Mouse (Mus musculus) embryonic stem cell, embryonic (primary cell): Measurements from ENCODE around the gene Insl3.

ENCODE experiments used
- CTCF ChIA-PET, 4 experiments: fragments of 300-600 bp in 2 of 4; fragments of 350-600 bp in 2 of 4; sonication (Branson Sonifier 250); formaldehyde crosslinking; loops; one replicate each; lab custom pipeline; 2022; ENCODE audit warnings: inconsistent platforms in 2 of 4; lab: Charles Lee
- POLR2A ChIA-PET, 4 experiments: fragments of 300-600 bp in 2 of 4; fragments of 350-600 bp in 2 of 4; sonication (Branson Sonifier 250); formaldehyde crosslinking; loops; one replicate each; lab custom pipeline; 2022; ENCODE audit warnings: antibody characterized with exemption in 4 of 4, inconsistent platforms in 1 of 4; lab: Charles Lee

Insl3 gene

DNA sequence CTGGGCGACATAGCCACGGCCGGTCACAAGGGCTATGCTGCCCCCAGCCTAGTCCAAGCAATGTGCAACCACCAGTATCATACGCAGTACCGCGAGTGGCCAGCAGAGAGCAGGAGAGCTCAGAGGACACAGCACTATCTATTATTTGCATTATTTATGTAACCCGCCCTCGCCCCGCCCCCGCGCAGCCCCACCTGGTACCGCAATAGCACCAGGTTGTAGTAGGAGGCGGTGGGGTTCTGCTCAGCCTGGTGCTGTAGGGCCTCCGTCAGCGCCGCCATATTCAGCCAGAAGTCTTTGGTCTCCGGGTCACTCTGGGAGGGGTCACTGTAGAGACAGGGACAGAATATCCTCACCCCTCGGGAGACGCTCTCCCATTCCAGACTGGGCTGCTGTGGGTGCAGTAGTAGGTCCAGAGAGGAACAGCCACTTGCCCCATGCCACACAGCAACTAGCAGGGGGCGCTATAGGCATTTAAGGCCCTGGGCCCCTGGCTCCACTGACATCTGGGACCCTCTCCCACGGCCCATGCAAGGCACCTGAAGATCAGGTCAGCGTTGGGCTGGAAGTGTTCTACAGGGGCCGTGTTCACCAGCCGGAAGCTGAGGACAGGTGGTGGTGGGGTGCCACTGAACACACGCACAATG lies 20.9 kb downstream of the Insl3 start:
- CTCF ChIA-PET = interaction anchor here (0.5 to 4.6 kb wide), 43 partner anchors 8 to 1274 kb away, joined by 3 to 28 read pairs (median 4); partner anchors contain the start of genes Fcho1 (in 2 of the 4), Jak3 (in 2 of the 4), Ap1m1 (in 1 of the 4) and B3gnt3 (in 1 of the 4)
- POLR2A ChIA-PET = interaction anchor here in 3 of 4 experiments (0.6 to 3.1 kb wide), 16 partner anchors 12 to 804 kb away, joined by 3 to 16 read pairs (median 5); partner anchors contain the start of genes Fcho1 (in 3 of the 3) and Map1s (in 1 of the 3)

DNA sequence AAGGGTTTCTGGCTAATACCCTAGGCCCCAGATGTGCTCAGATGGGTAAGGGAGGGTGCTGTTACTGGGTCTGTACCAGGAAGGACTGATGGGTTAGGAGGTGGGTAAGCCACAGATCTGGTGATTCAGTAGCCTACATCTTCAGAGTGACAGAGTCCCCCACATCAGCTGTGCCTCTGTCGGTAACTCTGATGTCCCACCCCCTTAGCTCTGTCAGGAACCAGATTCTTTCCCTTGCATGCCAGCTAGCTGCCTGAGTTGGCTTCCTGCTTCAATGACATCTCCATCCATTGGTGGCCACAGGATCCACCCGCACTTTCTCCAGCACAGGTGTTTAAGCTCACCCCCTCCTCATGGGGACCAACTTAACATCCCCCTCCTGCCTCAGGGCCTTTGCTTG lies 22.6 kb downstream of the Insl3 start:
- POLR2A ChIA-PET = interaction anchor here in 2 of 4 experiments (1.1 to 1.5 kb wide), 2 partner anchors 14 kb away, joined by 4 to 5 read pairs; partner anchors contain the start of gene Fcho1 (in 2 of the 2)
- CTCF ChIA-PET = interaction anchor here in 3 of 4 experiments (0.6 to 4.6 kb wide), 4 partner anchors 20 to 149 kb away, joined by 3 to 20 read pairs (median 6); no protein-coding TSS in a partner anchor

DNA sequence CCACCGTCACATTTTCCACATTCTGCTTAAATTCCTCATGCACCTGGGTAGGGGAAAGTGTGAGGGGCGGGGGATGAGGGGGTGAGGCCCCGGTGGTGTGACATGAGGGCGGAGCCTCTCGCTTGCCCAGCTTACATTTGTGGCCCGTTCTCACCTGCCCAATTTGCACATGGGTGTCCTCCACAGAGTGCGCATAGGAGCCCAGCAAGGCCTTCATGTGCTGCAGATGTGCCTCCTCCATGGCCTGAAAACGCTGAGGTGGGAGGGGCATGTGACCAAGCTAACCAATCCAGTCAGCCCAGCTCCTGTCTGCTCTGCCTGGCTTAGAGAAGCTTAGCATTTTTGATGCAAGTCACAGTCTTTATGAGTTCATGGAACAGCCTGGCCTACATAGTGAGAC lies 26.5 kb downstream of the Insl3 start:
- POLR2A ChIA-PET = interaction anchor here in 3 of 4 experiments (0.7 to 2.1 kb wide), 7 partner anchors 10 to 157 kb away, joined by 3 to 8 read pairs (median 3); partner anchors contain the start of genes Fcho1 (in 3 of the 3), B3gnt3 (in 1 of the 3) and Tmem221 (in 1 of the 3)

DNA sequence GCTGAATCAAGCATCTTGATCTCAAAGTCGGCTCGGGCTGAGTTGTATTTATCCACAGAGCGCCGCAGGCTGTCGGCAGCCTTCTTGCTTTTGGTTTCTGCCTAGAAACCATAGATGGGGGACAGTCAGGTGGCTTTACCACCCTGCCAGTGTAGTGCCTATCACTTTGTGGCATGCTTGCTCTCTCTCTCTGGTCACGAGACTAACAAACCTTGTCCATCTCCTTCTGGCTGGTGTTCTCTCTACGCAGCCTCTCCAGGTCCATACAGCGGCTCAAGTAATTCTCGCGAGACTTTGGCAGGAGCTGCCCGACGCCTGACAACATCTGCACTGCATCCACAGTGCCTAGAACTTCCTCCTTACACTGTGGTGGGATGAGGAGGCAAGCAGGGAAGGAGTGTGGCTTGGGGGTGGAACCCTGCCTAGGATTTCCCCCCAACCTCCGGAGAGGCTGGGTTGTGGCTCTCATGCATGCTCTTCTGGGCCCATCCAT lies 27.6 kb downstream of the Insl3 start:
- POLR2A ChIA-PET = interaction anchor here in 3 of 4 experiments (0.7 to 2.0 kb wide), 19 partner anchors 8 to 618 kb away, joined by 3 to 16 read pairs (median 3); partner anchors contain the start of genes Fcho1 (in 3 of the 3), Slc27a1 (in 1 of the 3), Tmem221 (in 1 of the 3) and Unc13a (in 1 of the 3)

More for the DNA sequence above, 26.5 kb downstream of the Insl3 start:
- CTCF ChIA-PET = interaction anchor here in 1 of 4 experiments (0.8 kb wide), 1 partner anchor 13 kb away, joined by 5 read pairs; no protein-coding TSS in a partner anchor

DNA sequence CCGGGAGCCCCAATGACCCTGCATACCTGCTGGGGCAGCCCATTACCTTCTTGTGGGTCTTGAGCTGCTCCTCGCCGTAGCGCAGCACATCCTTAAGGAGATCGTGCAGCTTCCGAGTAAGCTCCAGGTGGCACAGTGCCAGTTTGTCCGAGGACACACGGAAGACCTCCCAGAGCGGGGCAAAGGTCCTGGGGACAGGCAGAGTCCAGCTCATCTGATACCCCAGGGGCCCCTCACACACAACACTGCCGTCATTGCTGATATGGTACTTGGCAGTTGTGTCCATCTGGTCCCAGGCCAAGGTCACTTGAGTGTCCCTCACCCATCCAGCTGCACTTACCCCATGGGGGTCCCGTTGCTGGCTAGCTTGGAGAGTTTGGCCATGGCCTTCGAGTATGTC lies 28.1 kb downstream of the Insl3 start:
- ChIA-PET CTCF (interaction anchor here (0.6 to 1.4 kb wide), 11 partner anchors 8 to 388 kb away, joined by 3 to 8 read pairs (median 3); partner anchors contain the start of genes B3gnt3 (in 1 of the 4) and Fcho1 (in 1 of the 4)), POLR2A (interaction anchor here in 3 of 4 experiments (0.7 to 2.0 kb wide), 17 partner anchors 8 to 617 kb away, joined by 3 to 16 read pairs (median 4); partner anchors contain the start of genes Fcho1 (in 3 of the 3), Slc27a1 (in 1 of the 3), Tmem221 (in 1 of the 3) and Unc13a (in 1 of the 3))

More for the DNA sequence above, 27.6 kb downstream of the Insl3 start:
- CTCF ChIA-PET = interaction anchor here in 3 of 4 experiments (0.6 to 1.4 kb wide), 11 partner anchors 9 to 388 kb away, joined by 3 to 8 read pairs (median 4); partner anchors contain the start of genes B3gnt3 (in 1 of the 3), Fcho1 (in 1 of the 3) and Mrpl34 (in 1 of the 3)

DNA sequence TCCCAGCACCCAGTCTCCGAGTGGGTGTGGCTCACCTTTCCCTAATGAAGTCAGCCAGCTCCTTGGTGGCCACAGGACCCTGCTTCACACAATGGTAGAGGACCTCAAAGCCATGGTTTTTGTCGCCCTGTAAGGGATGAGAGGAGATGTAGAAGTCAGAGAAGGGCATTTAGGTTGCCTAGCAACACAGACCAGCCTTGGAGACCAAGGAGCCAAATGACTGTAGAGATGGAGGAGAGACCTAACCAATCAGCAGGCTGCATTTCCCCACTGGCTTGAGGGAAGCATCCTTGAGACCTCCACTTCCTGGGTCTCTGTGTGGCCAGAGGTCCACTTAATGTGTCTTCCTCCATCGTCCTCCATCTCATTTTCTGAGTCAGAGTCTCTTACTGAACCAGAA lies 29.2 kb downstream of the Insl3 start:
- ChIA-PET CTCF (interaction anchor here in 1 of 4 experiments (1.1 kb wide), 1 partner anchor 9 kb away, joined by 3 read pairs; no protein-coding TSS in a partner anchor), POLR2A (interaction anchor here in 1 of 4 experiments (0.6 kb wide), 1 partner anchor 1208 kb away, joined by 4 read pairs; no protein-coding TSS in a partner anchor)

DNA sequence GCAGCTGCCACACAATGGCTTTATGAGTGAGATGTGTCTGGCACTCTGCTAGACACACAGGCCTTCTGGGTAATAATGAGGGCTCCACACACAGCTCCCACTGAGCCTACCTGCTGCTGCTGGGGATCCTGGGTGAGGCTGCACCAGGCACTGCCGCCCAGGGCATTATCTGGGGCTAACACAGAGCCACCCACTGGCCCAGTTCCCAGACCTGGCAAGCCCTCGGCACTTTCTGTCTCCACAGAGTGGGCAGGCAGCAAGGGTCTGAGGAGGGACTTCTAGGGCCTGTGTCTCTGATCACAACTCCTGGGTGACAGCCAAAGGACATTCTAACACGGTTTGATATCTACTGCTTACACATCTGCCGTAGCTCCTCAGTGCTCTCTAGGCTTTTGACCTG lies 30.2 kb downstream of the Insl3 start:
- ChIA-PET CTCF (no interaction called here), POLR2A (no interaction called here)

DNA sequence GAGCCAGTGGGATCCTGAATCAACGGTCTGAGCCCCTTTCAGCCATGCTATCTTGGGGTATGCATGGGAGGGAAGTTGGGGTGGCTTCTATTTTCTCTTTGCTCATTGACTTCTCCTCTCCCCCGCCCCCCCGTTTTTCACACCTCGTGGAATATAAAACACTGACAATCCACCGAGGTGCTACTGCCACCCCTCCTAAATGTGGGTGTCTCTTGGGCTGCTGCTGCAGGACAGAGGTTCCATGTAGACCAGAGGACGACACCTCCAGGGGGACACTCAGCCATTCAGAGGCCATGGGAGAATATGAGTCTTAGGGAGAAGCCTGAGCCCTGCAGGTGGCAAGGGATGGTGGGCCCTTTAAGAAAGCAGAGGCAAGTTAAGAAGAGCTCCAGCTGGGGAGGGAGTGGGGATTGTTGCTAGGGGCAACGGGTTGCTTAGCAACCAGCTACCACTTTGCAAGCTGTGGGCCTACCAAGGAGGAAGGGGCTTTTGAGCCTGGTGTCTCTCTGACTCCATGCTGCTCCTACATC lies 31.0 kb downstream of the Insl3 start:
- POLR2A ChIA-PET = interaction anchor here in 2 of 4 experiments (0.7 to 0.9 kb wide), 2 partner anchors 30 to 49 kb away, joined by 3 to 4 read pairs; partner anchors contain the start of gene Unc13a (in 1 of the 2)
- CTCF ChIA-PET = interaction anchor here in 1 of 4 experiments (1.7 kb wide), 1 partner anchor 11 kb away, joined by 4 read pairs; no protein-coding TSS in a partner anchor

DNA sequence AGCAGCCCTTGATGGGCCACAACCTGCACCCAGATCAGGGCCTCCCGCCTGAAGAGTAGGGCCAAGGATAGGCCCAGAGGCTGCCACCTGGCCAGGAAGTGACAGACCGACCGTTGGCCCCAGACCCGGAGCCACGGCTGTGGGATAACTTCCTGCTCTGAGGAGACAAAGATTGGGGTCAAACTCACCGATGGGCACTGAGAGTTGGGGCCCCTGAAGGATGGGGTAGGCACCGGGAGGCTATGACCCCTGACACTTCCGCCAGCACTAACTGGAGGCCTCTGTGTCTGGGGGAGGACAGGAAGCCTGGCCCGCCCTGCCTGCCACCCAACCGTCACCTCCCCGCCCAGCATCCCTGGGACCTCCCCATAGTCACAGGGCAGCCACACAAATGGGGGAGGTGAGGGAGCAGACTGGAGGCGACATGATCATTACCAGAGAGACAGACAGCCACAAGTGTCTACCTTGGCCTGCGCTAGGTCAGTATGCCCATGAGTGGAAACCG lies 34.1 kb downstream of the Insl3 start:
- ChIA-PET CTCF (interaction anchor here in 2 of 4 experiments (1.3 to 1.5 kb wide), 2 partner anchors 13 to 14 kb away, joined by 4 to 7 read pairs; no protein-coding TSS in a partner anchor), POLR2A (interaction anchor here in 1 of 4 experiments (1.7 kb wide), 1 partner anchor 11 kb away, joined by 3 read pairs; no protein-coding TSS in a partner anchor)

DNA sequence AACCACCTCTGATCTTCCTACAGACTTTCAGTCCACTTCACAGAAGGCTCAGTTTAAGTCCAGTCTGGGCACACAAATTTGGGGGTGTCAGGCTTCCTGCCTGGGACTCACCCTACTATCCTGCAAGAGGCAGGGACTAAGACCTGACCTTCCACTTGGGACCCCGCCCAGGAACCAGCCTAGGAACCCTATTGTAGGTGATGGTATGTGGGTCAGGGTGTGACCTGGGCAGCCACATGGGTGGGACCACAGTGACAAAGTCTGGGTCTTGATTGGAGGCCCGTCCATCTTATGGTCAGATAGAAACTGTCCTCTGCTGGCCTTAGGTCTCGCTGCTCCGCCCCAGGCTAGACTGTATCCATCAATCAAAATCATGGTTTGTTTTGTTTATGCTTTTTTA lies 35.4 kb downstream of the Insl3 start:
- CTCF ChIA-PET = no interaction called here
- POLR2A ChIA-PET = interaction anchor here in 2 of 4 experiments (1.6 to 2.3 kb wide), 2 partner anchors 14 to 18 kb away, joined by 6 to 10 read pairs; no protein-coding TSS in a partner anchor

DNA sequence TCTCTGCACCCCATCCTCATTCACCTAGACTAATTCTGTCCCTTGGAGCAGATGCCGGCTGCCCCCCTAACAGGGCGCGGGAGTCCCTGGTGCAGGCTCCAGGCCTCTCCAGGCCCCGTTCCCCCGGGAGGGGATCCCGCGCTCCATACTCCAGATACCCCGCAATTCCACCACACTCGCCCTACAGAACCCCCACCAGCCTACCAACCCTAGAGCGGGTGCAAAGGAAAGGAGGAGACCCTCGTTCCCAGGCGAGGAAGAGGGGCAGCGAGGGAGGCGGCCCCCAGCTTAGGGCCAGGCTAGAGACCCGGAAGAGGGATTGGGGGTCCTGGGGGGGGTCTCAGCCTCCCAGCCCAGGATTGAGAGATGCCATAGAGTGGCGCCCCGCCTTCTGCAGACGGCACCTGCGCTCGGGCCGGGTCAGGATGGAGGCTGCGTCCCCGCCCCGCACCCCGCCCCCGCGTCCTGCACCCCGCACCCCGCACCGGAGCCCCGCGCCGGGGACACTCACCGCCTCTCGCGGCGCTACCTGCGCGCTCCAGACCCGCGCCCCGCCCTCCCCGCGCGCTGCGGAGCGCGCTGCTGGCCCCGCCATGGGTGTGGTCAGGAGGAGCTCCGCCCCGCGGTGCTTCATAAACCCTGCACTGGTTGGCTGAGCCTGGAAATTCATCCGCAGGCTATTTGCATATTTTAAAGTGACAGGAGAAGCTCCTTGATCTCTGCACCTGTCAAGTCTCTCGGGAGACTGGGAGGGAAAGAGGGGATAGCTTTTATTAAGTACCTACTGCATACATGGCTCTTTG lies 36.3 kb downstream of the Insl3 start, which contains the start of gene Fcho1:
Fcho1 (minus strand) TSS at position 595 of the 803 bp plus-strand sequence.
- POLR2A ChIA-PET = interaction anchor here in 3 of 4 experiments (0.6 to 2.3 kb wide), 34 partner anchors 8 to 515 kb away, joined by 3 to 16 read pairs (median 3); partner anchors contain the start of genes Ap1m1 (in 1 of the 3), Insl3 (in 1 of the 3), Mvb12a (in 1 of the 3) and Tmem221 (in 1 of the 3)
- CTCF ChIA-PET = interaction anchor here (0.5 to 1.8 kb wide), 21 partner anchors 8 to 514 kb away, joined by 3 to 14 read pairs (median 3); partner anchors contain the start of genes Ap1m1 (in 1 of the 4), B3gnt3 (in 1 of the 4) and Tmem221 (in 1 of the 4)

DNA sequence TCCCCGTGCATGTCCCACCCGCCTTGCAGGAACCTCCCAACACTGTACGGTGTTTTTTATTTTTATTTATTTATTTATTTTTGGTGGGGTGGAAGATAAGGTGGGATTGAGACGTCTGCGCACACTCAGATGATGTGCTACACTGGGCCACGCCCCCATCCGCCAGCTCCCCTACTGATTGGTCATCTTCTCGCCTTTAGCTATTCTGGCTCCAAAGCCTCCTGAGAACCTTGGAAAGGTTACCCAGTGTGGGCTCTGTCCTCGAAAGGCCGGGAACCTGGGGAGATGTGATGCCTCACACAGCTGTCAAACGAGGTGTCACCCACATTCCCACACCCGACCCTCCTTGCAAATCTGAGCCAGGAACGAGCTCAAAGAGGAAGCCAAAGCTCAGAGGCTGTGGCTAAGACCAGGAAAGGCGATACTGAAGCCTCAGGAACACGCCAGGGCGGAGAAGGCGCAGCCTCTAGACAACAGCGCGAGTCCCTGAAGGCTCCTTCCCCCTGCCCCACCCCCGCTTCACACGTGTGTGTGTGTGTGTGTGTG lies 39.3 kb downstream of the Insl3 start:
- POLR2A ChIA-PET = interaction anchor here in 3 of 4 experiments (0.5 to 2.4 kb wide), 22 partner anchors 11 to 433 kb away, joined by 3 to 7 read pairs (median 4); partner anchors contain the start of genes Ccdc194 (in 1 of the 3), Colgalt1 (in 1 of the 3), Rab8a (in 1 of the 3) and Tmem221 (in 1 of the 3)
- CTCF ChIA-PET = interaction anchor here (0.7 to 2.1 kb wide), 10 partner anchors 12 to 351 kb away, joined by 3 to 17 read pairs (median 3); partner anchors contain the start of genes Dda1 (in 1 of the 4), Insl3 (in 1 of the 4), Mrpl34 (in 1 of the 4) and Pgls (in 1 of the 4)

DNA sequence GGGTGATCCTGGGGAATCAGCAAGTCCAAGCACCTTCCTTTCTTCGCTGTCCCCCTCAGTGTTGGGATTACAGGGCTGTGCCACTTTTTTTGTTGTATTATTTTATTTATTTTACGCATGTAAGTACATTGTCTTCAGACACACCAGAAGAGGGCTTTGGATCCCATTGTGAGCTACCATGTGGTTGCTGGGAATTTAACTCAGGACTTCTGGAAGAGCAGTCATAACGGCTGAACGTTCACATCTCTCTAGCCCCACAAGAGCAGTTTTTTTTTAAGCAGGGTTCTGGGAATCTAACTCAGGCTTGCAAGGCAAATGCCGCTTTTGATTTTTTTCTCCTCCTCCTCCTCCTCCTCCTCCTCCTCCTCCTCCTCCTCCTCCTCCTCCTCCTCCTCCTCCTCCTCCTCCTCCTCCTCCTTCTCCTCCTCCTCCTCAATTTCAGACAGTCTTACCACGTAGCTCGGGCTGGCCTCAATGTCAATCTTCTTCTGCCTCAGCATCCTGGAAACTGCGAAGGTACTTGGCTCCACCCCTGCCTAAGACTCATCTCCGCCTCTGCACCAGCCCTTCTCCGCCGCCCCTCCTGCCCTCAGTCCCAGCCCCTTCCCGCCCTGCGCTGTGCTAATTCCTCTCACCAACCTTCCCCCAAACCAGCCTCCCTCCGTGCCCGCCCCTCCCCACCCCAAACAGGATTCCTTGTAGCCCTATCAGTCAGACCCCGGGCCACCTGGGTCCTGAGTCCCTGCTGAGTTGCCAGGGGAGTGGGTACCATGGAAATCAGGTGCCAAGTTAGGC lies 40.0 kb downstream of the Insl3 start:
- ChIA-PET POLR2A (interaction anchor here in 3 of 4 experiments (0.5 to 2.4 kb wide), 18 partner anchors 12 to 432 kb away, joined by 3 to 9 read pairs (median 4); partner anchors contain the start of genes Ccdc194 (in 1 of the 3), Colgalt1 (in 1 of the 3), Rab8a (in 1 of the 3) and Tmem221 (in 1 of the 3)), CTCF (interaction anchor here (0.7 to 2.1 kb wide), 8 partner anchors 13 to 350 kb away, joined by 3 to 17 read pairs (median 4); partner anchors contain the start of genes Dda1 (in 1 of the 4), Mrpl34 (in 1 of the 4) and Pgls (in 1 of the 4))

DNA sequence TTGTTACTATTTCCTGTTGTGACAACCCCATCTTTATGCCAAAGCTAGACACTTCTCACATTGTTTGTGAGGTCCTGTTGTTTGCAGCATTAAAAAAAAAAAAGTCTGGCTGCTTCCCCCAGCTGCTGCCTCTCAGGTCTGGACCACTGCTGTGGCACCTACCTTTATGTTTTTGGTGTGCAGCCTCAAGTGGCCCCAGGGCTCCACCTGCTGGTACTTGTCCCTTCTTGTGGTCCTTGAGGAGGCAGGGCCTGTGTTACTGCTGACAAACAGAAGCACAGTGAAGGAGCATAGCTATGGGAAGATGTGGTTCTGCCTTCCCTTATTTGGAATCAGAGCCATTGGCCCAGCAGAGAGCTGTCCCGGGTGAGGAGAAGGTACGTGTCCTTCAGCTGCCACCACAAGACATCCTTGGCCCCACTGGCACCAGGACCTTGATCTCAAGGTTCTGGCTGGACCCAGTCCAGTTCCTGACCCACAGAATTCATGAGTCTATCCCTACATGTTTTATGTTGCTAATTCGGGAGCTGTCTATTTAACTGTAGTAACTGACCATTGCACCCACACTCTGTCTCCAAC lies 42.7 kb downstream of the Insl3 start:
- POLR2A ChIA-PET = interaction anchor here in 3 of 4 experiments (0.5 to 2.7 kb wide), 10 partner anchors 10 to 224 kb away, joined by 3 to 10 read pairs (median 4); partner anchors contain the start of gene Tmem221 (in 1 of the 3)

More for the DNA sequence above, 42.7 kb downstream of the Insl3 start:
- CTCF ChIA-PET = interaction anchor here (0.6 to 2.2 kb wide), 32 partner anchors 10 to 1043 kb away, joined by 3 to 25 read pairs (median 4); partner anchors contain the start of genes B3gnt3 (in 1 of the 4) and Rpl18a (in 1 of the 4)
